ENCODE assay signal across 14 mouse cellular contexts in the genomic region with DNA sequence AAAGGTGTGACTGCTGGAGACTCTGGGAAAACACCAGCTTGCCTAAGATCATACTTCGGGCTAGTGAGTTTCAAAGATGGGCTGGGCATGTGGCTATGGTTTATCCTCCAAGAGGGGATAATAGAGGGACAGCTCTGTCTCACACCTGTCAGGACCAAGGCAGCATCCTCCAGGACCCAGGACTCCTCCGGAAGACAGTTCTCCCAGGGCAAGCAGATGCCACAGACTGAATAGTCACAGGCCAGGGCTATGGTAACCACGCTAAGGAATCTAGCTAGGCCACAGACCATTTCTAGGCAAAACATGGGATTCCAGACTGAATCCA. TPM values are rescaled to one million over a fixed set of nuclear protein-coding genes. Genes with fewer than 3 reads are reported as not detected.
DNase-seq lines count a peak whose midpoint lies in the region; ATAC-seq and TF ChIP-seq lines count a peak whose summit lies in the region.
"Had no signal": no experiment of that assay in that cellular context is flagged by ENCODE, and none has a peak within 500 bp of the region (broad histone marks: within the 10 kb centered on the region; RNA-seq: fewer than 3 reads in every experiment).

No protein-coding gene starts in this region.

- no peaks in the 10 kb centered on the region for H3K36me3 ChIP-seq in hindbrain, embryonic 15.5 days
- no peaks in the 10 kb centered on the region for H3K36me3 ChIP-seq in hindbrain, embryonic 16.5 days (ENCODE audit: control insufficient read depth, insufficient read depth, low read length)
- no peaks in the 10 kb centered on the region for H3K36me3 ChIP-seq in lung, embryonic 16.5 days (ENCODE audit: control insufficient read depth, insufficient read depth, low read length)
- H3K36me3 ChIP-seq in limb, embryonic 10.5 days: no peaks in the 10 kb centered on the region
- H3K36me3 ChIP-seq: embryonic facial prominence, embryonic 15.5 days; heart, embryonic 13.5 days; kidney, embryonic 15.5 days; limb, embryonic 15.5 days had no signal

- no peaks in the 10 kb centered on the region for H3K27me3 ChIP-seq in cerebellum, adult 2 months (ENCODE audit: control insufficient read depth, insufficient read depth, low read length)
- no peaks in the 10 kb centered on the region for H3K27me3 ChIP-seq in hindbrain, embryonic 15.5 days
- no peaks in the 10 kb centered on the region; the same call in 1 of the 2 replicates for H3K27me3 ChIP-seq in hindbrain, embryonic 16.5 days (replicated peaks; ENCODE audit: control insufficient read depth, insufficient read depth, low read length)
- no peaks in the 10 kb centered on the region for H3K27me3 ChIP-seq in lung, embryonic 16.5 days (ENCODE audit: control insufficient read depth, insufficient read depth, low read depth, low read length)
- H3K27me3 ChIP-seq in limb, embryonic 10.5 days (ENCODE audit: low read depth, poor library complexity, severe bottlenecking): no peaks in the 10 kb centered on the region
- H3K27me3 ChIP-seq: embryonic facial prominence, embryonic 15.5 days; kidney, embryonic 15.5 days; limb, embryonic 15.5 days had no signal

- H3K27ac ChIP-seq in cerebellum, adult 2 months (ENCODE audit: insufficient read depth, low read length): peak overlapping the region; percentile 62
- no peak overlapping the region for H3K27ac ChIP-seq in hindbrain, embryonic 15.5 days (replicated peaks)
- no peak overlapping the region for H3K27ac ChIP-seq in hindbrain, embryonic 16.5 days (ENCODE audit: low read depth, low read length)
- H3K27ac ChIP-seq in lung, embryonic 16.5 days (ENCODE audit: low read length): no peak overlapping the region
- peak overlapping the region; percentile 67; the same call in 1 of the 2 replicates for H3K27ac ChIP-seq in limb, embryonic 10.5 days
- H3K27ac ChIP-seq: embryonic facial prominence, embryonic 15.5 days; heart, embryonic 13.5 days; kidney, embryonic 15.5 days; limb, embryonic 15.5 days; liver, embryonic 14.5 days had no signal

- H3K9me3 ChIP-seq in hindbrain, embryonic 15.5 days: no peaks in the 10 kb centered on the region
- no peaks in the 10 kb centered on the region for H3K9me3 ChIP-seq in hindbrain, embryonic 16.5 days (ENCODE audit: control insufficient read depth, low read length)
- no peaks in the 10 kb centered on the region for H3K9me3 ChIP-seq in lung, embryonic 16.5 days (ENCODE audit: control insufficient read depth, low read length)
- no peaks in the 10 kb centered on the region for H3K9me3 ChIP-seq in limb, embryonic 10.5 days (replicated peaks)
- H3K9me3 ChIP-seq: embryonic facial prominence, embryonic 15.5 days; heart, embryonic 13.5 days; kidney, embryonic 15.5 days; limb, embryonic 15.5 days had no signal

- peaks cover 24% of the 10 kb centered on the region; the same call in 1 of the 2 replicates for H3K4me1 ChIP-seq in cerebellum, adult 2 months (ENCODE audit: control insufficient read depth, insufficient read depth, low read length)
- peaks cover 9% of the 10 kb centered on the region for H3K4me1 ChIP-seq in hindbrain, embryonic 15.5 days (replicated peaks)
- peaks cover 6% of the 10 kb centered on the region for H3K4me1 ChIP-seq in hindbrain, embryonic 16.5 days (ENCODE audit: control insufficient read depth, insufficient read depth, low read depth, low read length)
- H3K4me1 ChIP-seq in lung, embryonic 16.5 days (replicated peaks; ENCODE audit: control insufficient read depth, insufficient read depth, low read length): no peaks in the 10 kb centered on the region
- peaks cover 6% of the 10 kb centered on the region for H3K4me1 ChIP-seq in limb, embryonic 10.5 days

- 36% methylated on average over 3 of the region's 3 CpGs for WGBS in cerebellum, adult 2 months
- 73% methylated on average over 3 of the region's 3 CpGs for WGBS in hindbrain, embryonic 15.5 days
- WGBS in hindbrain, embryonic 16.5 days: 69% methylated on average over 3 of the region's 3 CpGs
- WGBS in lung, embryonic 16.5 days: 52% methylated on average over 3 of the region's 3 CpGs
- 77% methylated on average over 3 of the region's 3 CpGs for WGBS in limb, embryonic 10.5 days

- no peak for TF ChIP-seq POLR2A in cerebellum, adult 2 months (IDR thresholded peaks at IDR 0.05; ENCODE audit: borderline replicate concordance, insufficient read depth, low read length)

- ATAC-seq in hindbrain, embryonic 15.5 days (ENCODE audit: low FRiP score, low read depth): peak; percentile 27; the same call in 1 of the 2 replicates
- no peak for ATAC-seq in hindbrain, embryonic 16.5 days
- ATAC-seq in lung, embryonic 16.5 days (ENCODE audit: low read depth): peak; percentile 34; the same call in 1 of the 2 replicates
- ATAC-seq: inflammation-experienced regulatory T-cells, adult 6 months had no signal

- no peak for TF ChIP-seq CTCF in cerebellum, adult 2 months (IDR thresholded peaks at IDR 0.05; ENCODE audit: borderline replicate concordance, insufficient read depth, low read depth, low read length)

- no peak overlapping the region for H3K9ac ChIP-seq in hindbrain, embryonic 15.5 days
- H3K9ac ChIP-seq in hindbrain, embryonic 16.5 days (ENCODE audit: low read depth, low read length): no peak overlapping the region
- no peak overlapping the region for H3K9ac ChIP-seq in lung, embryonic 16.5 days (ENCODE audit: low read length)
- H3K9ac ChIP-seq: embryonic facial prominence, embryonic 15.5 days; limb, embryonic 15.5 days; liver, embryonic 14.5 days had no signal

- DNase-seq in cerebellum, adult 2 months: no peak
- DNase-seq in cerebellum, adult 9-11 months: no peak
- no peak for DNase-seq in lung, postnatal 25 days (ENCODE audit: low spot score)
- no peak for DNase-seq in limb, embryonic 10.5 days (ENCODE audit: low spot score)
- no peak for DNase-seq in right cerebral cortex, adult 2 months (ENCODE audit: low spot score in 2 of 2)

- H3K4me3 ChIP-seq in cerebellum, adult 2 months (replicated peaks; ENCODE audit: insufficient read depth, low read depth, low read length): no peak overlapping the region
- H3K4me3 ChIP-seq in hindbrain, embryonic 15.5 days: no peak overlapping the region
- H3K4me3 ChIP-seq in hindbrain, embryonic 16.5 days (ENCODE audit: low read length): no peak overlapping the region
- no peak overlapping the region for H3K4me3 ChIP-seq in lung, embryonic 16.5 days (ENCODE audit: low read length)
- H3K4me3 ChIP-seq in limb, embryonic 10.5 days: no peak overlapping the region
- H3K4me3 ChIP-seq: embryonic facial prominence, embryonic 15.5 days; heart, embryonic 13.5 days; limb, embryonic 15.5 days had no signal

- no peak overlapping the region for H3K4me2 ChIP-seq in hindbrain, embryonic 15.5 days
- no peak overlapping the region for H3K4me2 ChIP-seq in hindbrain, embryonic 16.5 days (ENCODE audit: low read length)
- no peak overlapping the region for H3K4me2 ChIP-seq in lung, embryonic 16.5 days (ENCODE audit: low read depth, low read length)
- H3K4me2 ChIP-seq: limb, embryonic 15.5 days had no signal

RNA-seq across cellular contexts. Expression of a gene that starts 43.9 kb away (rescaled TPM):
- polyA plus RNA-seq in cerebellum, adult 2 months (2012; rRNA removed): 7.4 and 7.5 TPM in 2 replicates
- polyA plus RNA-seq in hindbrain, embryonic 15.5 days (2015; fragmentation: Nextera tagmentation; extraction: Ambion mirVana): 0.05 and 0.23 TPM in 2 replicates
- 0.20 and 0.26 TPM in 2 replicates for polyA plus RNA-seq in hindbrain, embryonic 16.5 days (2015; fragmentation: Nextera tagmentation; extraction: Ambion mirVana)
- 0.50 and 0.55 TPM in 2 replicates for polyA plus RNA-seq in lung, embryonic 16.5 days (2015; fragmentation: Nextera tagmentation; extraction: Ambion mirVana)
- polyA plus RNA-seq in limb, embryonic 10.5 days (2016; fragmentation: Nextera tagmentation; extraction: Ambion mirVana): 0.04 and 0.16 TPM in 2 replicates
- polyA plus RNA-seq: heart, embryonic 13.5 days; inflammation-experienced regulatory T-cells, adult 6 months had no signal

Comparison
In these comparisons a context has a peak if more than half of its experiments do, and no peak if none do; other contexts are left out.
1. H3K27ac ChIP-seq: peak in cerebellum, adult 2 months (single experiment) and limb, embryonic 10.5 days (single experiment); none in hindbrain, embryonic 15.5 days (single experiment), hindbrain, embryonic 16.5 days (single experiment) and lung, embryonic 16.5 days (single experiment).